Mouse (Mus musculus) left cerebral cortex, postnatal 14 days (tissue): Measurements from ENCODE around the gene Tsga8. TPM values are rescaled to one million over a fixed set of nuclear protein-coding genes. Genes with fewer than 3 reads are reported as not detected.

Experiments used
- DNase-seq, 2 experiments: peaks; one replicate each; pipeline ENCODE4 v3.0.0; 2021 to 2022; ENCODE audit warnings: low spot score in 2 of 2, mixed read lengths in 1 of 2
- intact Hi-C: fragments of 180-260 bp; cut with DNase I; formaldehyde crosslinking; loops from one replicate; pipeline ENCODE4 v1.15.1; 2025
- long read RNA-seq, 2 experiments: library from polyadenylated mRNA; stranded (forward); transcript quantifications; one replicate each; pipeline ENCODE4 v2.0.0; 2021
- total RNA-seq, 2 experiments: library from RNA; stranded (reverse); gene quantifications; 2 replicates each; pipeline ENCODE4 v1.2.3; 2021

Tsga8 gene
- total RNA-seq = not detected
- long read RNA-seq, experiment 1 = 0 reads
- long read RNA-seq, experiment 2 = 0 reads

DNA sequence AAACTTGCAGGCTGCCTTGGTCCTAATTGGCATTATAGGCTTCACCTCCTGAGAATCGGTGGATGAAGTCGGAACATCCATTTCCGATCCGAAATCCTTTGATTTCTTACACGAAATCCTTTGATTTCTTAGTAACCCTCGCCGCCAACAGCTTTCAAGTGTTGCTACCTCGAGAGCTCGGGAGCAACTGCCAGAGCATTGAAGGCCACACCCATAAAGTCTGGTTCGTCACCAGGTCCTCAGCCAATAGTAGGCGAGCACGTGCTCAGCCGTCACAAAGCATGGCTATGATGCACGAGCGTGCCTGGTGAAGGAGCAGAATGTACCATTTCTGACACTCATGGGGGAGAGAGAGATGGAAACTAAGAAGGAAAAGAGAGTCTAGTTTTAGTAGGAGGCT is at the start of gene Tsga8:
TSS of gene Tsga8 (minus strand) at position 327 of the 400 bp plus-strand sequence.
- no peak for DNase-seq
- intact Hi-C loops = no loop called here
